Mouse (Mus musculus) heart, postnatal 25 days (tissue): ENCODE measurements around the gene Abcd1. TPM values are rescaled to one million over a fixed set of nuclear protein-coding genes. Genes with fewer than 3 reads are reported as not detected.

Experiments used
- total RNA-seq, 2 experiments: library from RNA; stranded (reverse); gene quantifications; 2 replicates each; pipeline ENCODE4 v1.2.3; 2021

Gene Abcd1
- total RNA-seq, 2 experiments from 2014 or later = 29.1 to 30.6 TPM

Other genes with a start within 250 kb of the Abcd1 start
- gene Bgn, start 233.0 kb upstream of the Abcd1 start, total RNA-seq = 100 to 1,000 TPM; 213 to 224 TPM
- gene Atp2b3, start 213.5 kb upstream of the Abcd1 start, total RNA-seq = under 1 TPM in 1 of 2 experiments, not detected in 1; 0.08 TPM
- not detected for gene Dusp9, start 77.2 kb upstream of the Abcd1 start, total RNA-seq
- 1 to 10 TPM; 5.0 to 7.6 TPM for gene Pnck, start 56.5 kb upstream of the Abcd1 start, total RNA-seq
- gene Slc6a8, start 43.4 kb upstream of the Abcd1 start, total RNA-seq = 100 to 1,000 TPM; 123 to 125 TPM
- gene Bcap31, start 422 bp upstream of the Abcd1 start, total RNA-seq = 10 to 100 TPM; 76.5 to 81.9 TPM
- 1 to 10 TPM; 1.6 to 1.7 TPM for gene Plxnb3, start 40.5 kb downstream of the Abcd1 start, total RNA-seq
- 10 to 100 TPM; 29.5 to 32.8 TPM for gene Srpk3, start 57.8 kb downstream of the Abcd1 start, total RNA-seq
- 100 to 1,000 TPM; 607 to 615 TPM for gene Idh3g, start 70.3 kb downstream of the Abcd1 start, total RNA-seq
- gene Ssr4, start 70.4 kb downstream of the Abcd1 start, total RNA-seq = 10 to 100 TPM; 83.8 to 87.4 TPM
- 1 to 10 TPM; 1.7 to 1.8 TPM for gene Pdzd4, start 108.4 kb downstream of the Abcd1 start, total RNA-seq
- not detected for gene Avpr2, start 175.5 kb downstream of the Abcd1 start, total RNA-seq
- 1 to 10 TPM; 2.2 to 2.3 TPM for gene L1cam, start 179.5 kb downstream of the Abcd1 start, total RNA-seq
- 1 to 10 TPM; 1.5 to 1.8 TPM for gene Arhgap4, start 205.3 kb downstream of the Abcd1 start, total RNA-seq
- gene Naa10, start 205.3 kb downstream of the Abcd1 start, total RNA-seq = 10 to 100 TPM; 61.5 to 69.3 TPM
- 1 to 10 TPM; 5.8 to 6.2 TPM for gene Renbp, start 214.3 kb downstream of the Abcd1 start, total RNA-seq
- gene Hcfc1, start 249.8 kb downstream of the Abcd1 start, total RNA-seq = 10 to 100 TPM; 39.3 to 41.8 TPM